Mouse (Mus musculus) natural killer cell, adult 2 months (primary cell): Measurements from ENCODE around the gene Fam184a.

Experiments
- DNase-seq, 2 experiments: peaks; one replicate each; pipeline ENCODE4 v3.0.0; 2022; ENCODE audit warnings: low spot score in 2 of 2

Gene Fam184a

GRCm38 (mm10) chr10:53750955-53751652, at the start of gene Fam184a:
Gene Fam184a, minus strand, starts transcription at chr10:53751123.
- peak; percentile 16 to 34 for DNase-seq

DNA sequence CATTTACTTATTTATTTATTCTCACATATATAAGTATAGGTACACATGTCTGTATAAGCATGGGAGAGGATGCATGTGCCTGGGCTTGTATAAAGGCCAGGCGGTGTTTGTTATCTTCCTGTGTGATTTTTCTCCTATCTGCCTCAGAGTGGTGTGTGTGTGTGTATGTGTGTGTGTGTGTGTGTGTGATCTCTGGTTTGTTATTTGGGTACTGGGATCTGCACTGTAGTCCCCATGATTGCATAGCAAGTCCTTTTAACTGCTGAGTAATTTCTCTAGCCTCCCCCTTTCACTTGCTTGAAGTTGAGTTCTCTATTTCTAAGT, 45.3 kb upstream of the Fam184a start:
- no peak for DNase-seq

GRCm38 (mm10) chr10:53795567-53796257, 44.8 kb upstream of the Fam184a start:
- DNase-seq: peak in 1 of 2 experiments; percentile 30

- no peak for DNase-seq
Observed at GRCm38 (mm10) chr10:53791281-53791680, 40.4 kb upstream of the Fam184a start.

DNA sequence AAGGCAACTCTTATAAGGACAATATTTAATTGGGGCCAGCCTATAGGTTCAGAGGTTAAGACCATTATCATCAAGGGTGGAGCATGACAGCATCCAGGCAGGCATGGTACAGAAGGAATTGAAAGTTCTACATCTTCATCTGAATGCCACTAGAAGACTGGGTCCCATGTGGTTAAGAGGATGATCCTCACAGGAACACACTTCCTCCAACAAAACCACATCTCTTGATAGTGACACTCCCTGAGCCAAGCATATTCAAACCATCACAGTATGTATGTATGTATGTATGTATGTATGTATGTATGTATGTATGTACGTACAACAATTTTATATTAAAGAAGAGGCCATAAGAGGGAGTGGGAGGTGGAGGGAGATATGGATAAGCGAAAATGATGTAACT, 25.7 kb upstream of the Fam184a start:
- DNase-seq: no peak

- DNase-seq: no peak
Observed at GRCm38 (mm10) chr10:53772708-53773107, 21.8 kb upstream of the Fam184a start.

DNA sequence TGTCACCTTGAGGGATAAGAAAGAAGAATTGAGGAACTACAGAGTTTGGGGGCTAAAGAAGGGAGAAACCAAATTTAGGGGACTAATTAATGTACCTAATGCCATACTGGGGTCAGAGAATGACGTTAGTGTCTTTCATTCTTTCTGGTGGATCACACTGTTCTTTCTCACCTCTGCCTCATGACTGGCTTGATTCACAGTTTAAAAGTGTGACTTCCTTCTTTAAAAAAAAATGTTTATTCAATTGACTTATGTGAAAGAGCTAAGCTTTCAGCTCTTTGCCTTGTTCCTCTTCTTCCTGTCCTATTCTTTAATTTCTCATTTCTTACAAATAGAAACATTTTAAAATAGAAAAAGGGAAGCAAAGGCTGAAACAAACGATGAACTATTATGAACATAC, 20.6 kb upstream of the Fam184a start:
- peak; percentile 17 to 63 for DNase-seq

- DNase-seq: no peak
Observed at GRCm38 (mm10) chr10:53768745-53769144, 17.8 kb upstream of the Fam184a start.

DNA sequence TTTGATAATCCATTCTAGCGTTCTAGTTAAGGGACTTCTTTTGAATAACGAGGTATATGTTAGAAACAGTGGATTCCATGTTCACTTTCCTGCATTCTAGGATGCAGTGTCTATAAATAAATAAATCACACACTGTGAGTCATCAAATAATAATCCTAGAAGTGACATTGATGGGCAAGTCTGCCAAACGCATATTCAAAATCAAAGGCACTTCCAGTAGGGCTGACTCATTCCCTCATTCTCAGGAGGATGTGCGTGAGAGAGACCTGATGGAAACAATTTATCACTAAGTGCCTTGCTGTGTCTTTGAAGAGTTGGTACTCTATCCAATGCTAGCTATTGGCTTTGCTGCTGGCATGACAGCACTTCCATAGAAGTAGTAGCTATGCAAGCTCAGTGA, 14.5 kb upstream of the Fam184a start:
- DNase-seq: no peak

- DNase-seq: no peak
Observed at GRCm38 (mm10) chr10:53752723-53753122, 1.8 kb upstream of the Fam184a start.

- DNase-seq: peak; percentile 3 to 8
Observed at GRCm38 (mm10) chr10:53750275-53750954, 508 bp downstream of the Fam184a start.

DNA sequence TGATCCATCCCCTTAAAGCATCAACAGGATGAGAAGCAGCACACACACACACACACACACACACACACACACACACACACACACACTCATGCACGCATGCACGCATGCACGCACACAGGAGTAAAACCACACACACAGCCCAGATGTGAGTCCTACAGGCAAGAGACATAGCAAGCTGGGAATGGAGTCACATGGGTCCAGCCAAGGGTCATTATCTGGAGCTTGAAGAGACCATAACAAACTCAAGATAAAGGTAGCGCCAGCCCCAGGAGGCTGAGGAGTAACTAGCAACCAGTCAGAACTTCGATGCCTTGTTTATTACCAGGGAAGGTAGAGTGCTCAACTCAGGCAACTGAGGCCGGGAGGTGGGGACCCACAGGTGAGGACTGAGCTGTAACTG, 4.9 kb downstream of the Fam184a start:
- DNase-seq: no peak

DNA sequence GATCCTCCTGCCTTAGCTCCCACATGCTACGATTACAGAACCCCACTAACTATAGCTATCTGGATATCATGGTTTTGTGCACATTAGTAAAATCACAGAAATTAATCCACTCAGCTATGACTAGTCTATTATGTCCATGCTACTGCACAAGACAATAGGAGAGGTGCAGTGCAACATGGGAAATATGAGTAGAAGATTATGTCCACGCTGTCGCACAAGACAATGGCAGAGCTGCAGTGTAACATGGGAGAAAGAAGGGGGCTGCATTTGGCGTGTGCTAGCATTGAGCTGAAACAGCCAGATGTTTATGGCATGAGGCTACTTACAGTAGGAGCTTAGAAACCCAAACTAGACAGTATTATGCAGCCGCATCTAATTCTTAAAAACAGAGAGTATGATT, 8.0 kb downstream of the Fam184a start:
- DNase-seq: no peak

- no peak for DNase-seq
Observed at GRCm38 (mm10) chr10:53740014-53740413, 10.9 kb downstream of the Fam184a start.

DNA sequence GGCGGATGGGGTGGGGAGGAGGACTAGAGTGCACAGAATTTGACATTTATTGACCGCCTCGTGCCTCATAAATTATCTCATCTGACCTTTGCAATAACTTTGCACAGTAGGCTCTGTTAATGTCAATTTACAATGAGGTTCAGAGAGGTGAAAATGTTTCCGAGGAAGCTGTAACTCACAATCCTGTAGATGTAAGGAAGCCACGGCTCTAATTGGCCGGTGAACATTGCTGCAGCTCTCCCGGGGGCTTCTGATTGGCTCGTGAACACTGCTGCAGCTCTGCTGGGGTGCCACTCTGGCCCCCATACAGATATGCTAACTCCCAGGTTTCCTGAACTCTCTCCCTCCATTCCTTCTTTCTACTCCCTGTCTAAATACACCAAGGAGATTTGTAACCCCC, 12.1 kb downstream of the Fam184a start:
- DNase-seq: no peak

DNA sequence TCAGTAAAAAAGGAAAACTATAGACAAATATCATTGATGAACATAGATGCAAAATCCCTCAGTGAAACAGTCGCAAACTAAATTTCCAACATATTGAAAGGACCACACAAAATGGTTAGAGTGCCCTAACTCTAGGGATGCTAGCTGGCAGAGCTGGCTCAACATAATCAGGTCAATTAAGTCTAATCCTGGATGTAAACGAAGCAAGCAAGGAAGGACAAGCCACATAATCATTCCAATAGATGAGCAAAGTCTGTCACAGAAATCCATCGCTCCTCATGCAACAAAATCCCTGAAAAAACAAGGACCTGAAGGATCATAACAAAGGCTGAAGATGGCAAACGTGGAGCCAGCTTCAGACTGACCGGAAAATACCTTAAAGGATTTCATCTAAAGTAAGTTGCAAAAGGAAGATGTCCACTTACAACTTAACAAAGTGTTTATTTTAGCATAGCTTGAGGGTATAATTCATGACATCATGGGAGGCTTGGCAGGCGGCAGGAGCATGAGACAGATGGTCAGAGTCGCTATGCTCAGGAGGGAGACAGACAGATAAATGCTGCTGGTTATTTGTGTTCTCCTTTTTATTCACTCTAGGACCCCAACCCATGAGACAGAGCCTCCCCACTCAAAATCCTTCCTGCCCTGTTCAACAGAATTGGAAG, 15.6 kb downstream of the Fam184a start:
- no peak for DNase-seq

GRCm38 (mm10) chr10:53732324-53732723, 18.6 kb downstream of the Fam184a start:
- no peak for DNase-seq

DNA sequence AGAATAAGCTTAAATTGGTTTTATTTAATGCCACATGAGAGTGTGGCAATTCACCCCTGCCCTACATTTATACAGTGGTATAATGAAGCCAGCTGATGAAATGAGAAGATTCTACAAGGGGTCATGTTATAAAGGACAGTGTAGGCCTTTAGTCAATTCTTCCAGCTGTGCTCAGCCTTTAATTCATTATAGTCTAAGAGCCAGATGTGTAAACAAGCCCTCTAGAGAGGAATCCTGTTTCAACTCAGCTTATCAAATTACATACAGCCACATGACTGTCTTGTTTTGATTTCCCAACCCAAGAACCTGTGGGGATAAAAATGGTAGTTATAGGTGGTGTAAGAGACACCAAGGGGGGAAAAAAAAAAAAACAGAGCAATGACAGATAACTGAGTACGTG, 22.0 kb downstream of the Fam184a start:
- DNase-seq: no peak

DNA sequence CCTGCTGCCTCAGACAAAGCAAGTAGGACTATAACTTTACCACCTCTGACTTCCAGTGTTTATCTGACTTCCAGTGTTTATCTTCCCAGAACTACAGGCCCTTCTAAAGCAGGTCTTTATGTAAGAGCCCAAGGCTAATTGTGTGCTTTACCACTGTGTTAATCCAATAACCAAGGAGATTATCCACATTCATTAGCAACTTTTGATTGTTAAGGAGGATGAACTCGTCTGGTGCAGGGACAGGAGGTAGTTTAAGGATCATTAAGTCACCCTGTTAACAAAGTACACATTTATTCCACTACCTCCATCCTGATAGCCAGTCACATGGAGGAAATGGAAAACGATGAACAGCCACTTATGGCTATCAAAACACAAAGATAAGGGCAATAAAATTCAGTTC, 25.6 kb downstream of the Fam184a start:
- no peak for DNase-seq

DNA sequence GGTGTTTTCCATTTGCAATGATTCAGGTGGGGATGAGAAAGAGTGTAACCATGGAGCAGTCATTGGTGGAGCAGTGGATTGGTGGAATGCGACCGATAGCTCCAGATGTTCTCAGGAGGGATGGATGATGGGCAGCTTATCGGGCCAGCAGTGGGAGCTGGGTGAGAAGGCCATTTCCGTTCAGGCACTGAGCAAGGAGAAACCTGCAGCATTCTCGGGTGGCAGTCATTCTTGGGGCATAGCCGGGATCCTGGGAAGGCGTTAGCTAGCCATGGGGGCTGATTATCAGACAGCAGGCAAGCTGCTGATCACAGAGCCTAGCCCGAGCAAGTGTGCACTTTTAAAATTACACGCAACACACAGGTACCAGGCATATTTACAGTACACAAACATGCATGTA, 46.4 kb downstream of the Fam184a start:
- no peak for DNase-seq

GRCm38 (mm10) chr10:53698531-53698930, 52.4 kb downstream of the Fam184a start:
- DNase-seq: no peak

DNA sequence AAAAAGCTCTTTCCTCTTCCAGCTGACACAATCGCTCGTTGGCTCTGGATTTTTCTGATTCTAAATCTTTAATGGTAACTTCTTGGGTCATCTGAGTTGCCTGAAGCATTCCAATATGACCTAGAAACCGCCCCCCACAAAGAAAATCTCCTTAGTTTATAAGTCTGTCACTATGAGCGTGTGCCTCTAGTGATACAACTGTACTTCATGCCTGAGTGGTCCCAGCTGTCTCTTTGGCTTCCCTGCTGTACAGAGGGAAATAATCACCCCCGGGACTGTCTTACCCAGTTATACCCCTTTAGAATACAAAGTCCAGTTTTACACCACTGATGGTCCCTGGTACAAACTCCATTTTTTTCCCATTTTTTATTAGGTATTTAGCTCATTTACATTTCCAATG, 56.2 kb downstream of the Fam184a start:
- no peak for DNase-seq

GRCm38 (mm10) chr10:53691263-53691662, 59.7 kb downstream of the Fam184a start:
- DNase-seq: no peak
